Mouse (Mus musculus): ENCODE measurements around the gene Rap1gds1.

DNA sequence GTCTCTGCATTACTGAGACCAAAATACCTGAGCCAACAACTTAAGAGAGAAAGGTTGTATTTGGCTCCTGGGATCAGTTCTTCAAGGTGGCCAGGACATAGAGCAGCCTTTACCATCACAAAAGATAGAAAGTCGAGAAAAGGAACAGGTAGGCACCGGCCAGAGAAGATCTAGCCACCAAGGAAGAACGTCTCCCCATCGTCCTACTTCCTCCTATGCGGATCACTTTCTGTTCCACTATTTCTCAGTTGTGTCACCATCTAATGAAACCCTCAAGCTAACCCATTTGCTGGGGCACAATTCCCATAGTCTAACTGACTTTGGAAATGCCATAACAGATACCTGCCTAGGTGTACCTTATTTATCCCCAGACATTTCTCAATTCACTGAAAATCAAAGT is 24.3 kb upstream of the Rap1gds1 start:
- TF ChIP-seq POLR2A (IDR thresholded peaks at IDR 0.05; ENCODE audit: extremely low read depth, insufficient read depth, low read length), result no peak
- TF ChIP-seq CTCF (IDR thresholded peaks at IDR 0.05; ENCODE audit: extremely low read depth, insufficient read depth, low read length), result no peak

Measured in cortical plate, adult 2 months (tissue).